Mouse (Mus musculus): Measurements from ENCODE around the gene Gpc5. TPM values are rescaled to one million over a fixed set of nuclear protein-coding genes. Genes with fewer than 3 reads are reported as not detected.

The Gpc5 gene
- polyA plus RNA-seq, 1 experiment from 2014 or later: 0.75 TPM

GRCm38 (mm10) chr14:115253685-115254084 lies 161.7 kb downstream of the Gpc5 start:
- ATAC-seq (ENCODE audit: low FRiP score) (no peak), DNase-seq (ENCODE audit: low spot score, missing footprints) (no peak)
- 88% methylated on average over 2 of the region's 2 CpGs for WGBS
- Histone ChIP-seq H3K9ac (ENCODE audit: low read length) (no peak overlapping the region), H3K27ac (ENCODE audit: low read depth, low read length) (no peak overlapping the region), H3K4me1 (ENCODE audit: control insufficient read depth, insufficient read depth, low read length) (no peaks in the 10 kb centered on the region), H3K27me3 (ENCODE audit: control insufficient read depth, insufficient read depth, low read length) (no peaks in the 10 kb centered on the region), H3K4me3 (ENCODE audit: low read depth, low read length) (no peak overlapping the region), H3K36me3 (ENCODE audit: control insufficient read depth, insufficient read depth, low read length) (no peaks in the 10 kb centered on the region), H3K9me3 (ENCODE audit: control insufficient read depth, low read length) (no peaks in the 10 kb centered on the region), H3K4me2 (no peak overlapping the region)

- H3K27me3 ChIP-seq (ENCODE audit: control insufficient read depth, insufficient read depth, low read length): no peaks in the 10 kb centered on the region
- H3K27ac ChIP-seq (ENCODE audit: low read depth, low read length): no peak overlapping the region
- no peak overlapping the region for H3K4me2 ChIP-seq
- ATAC-seq (ENCODE audit: low FRiP score): no peak
- no peak overlapping the region for H3K4me3 ChIP-seq (ENCODE audit: low read depth, low read length)
- H3K4me1 ChIP-seq (ENCODE audit: control insufficient read depth, insufficient read depth, low read length): no peaks in the 10 kb centered on the region
- no peak overlapping the region for H3K9ac ChIP-seq (ENCODE audit: low read length)
- H3K9me3 ChIP-seq (ENCODE audit: control insufficient read depth, low read length): no peaks in the 10 kb centered on the region
- no peaks in the 10 kb centered on the region for H3K36me3 ChIP-seq (ENCODE audit: control insufficient read depth, insufficient read depth, low read length)
- WGBS: 88% methylated on average over 6 of the region's 6 CpGs
- peak; percentile 35 for DNase-seq (ENCODE audit: low spot score, missing footprints)
Observed at GRCm38 (mm10) chr14:115269703-115270402, 177.8 kb downstream of the Gpc5 start.

DNA sequence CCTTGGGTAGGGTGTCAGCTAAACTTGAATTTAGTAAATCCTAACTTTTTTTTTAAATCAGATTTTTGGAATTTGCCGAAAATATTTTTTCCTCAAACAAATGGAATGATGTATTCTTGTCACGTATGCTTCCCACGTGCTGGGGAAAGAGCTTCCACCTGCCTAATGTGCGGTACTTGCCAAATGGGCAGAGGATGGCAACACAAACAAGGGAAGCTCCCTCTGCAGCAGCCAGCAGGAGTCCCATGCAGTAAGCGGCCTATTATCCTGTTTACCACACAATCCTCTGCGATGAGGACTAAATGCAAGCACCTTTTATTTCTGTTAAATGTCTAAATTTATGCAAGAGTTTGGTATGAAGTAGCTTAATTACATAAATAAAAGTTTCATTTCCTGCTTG lies 178.4 kb downstream of the Gpc5 start:
- 83% methylated on average over 6 of the region's 6 CpGs for WGBS
- Histone ChIP-seq H3K4me1 (ENCODE audit: control insufficient read depth, insufficient read depth, low read length) (no peaks in the 10 kb centered on the region), H3K27ac (ENCODE audit: low read depth, low read length) (no peak overlapping the region), H3K9ac (ENCODE audit: low read length) (no peak overlapping the region), H3K36me3 (ENCODE audit: control insufficient read depth, insufficient read depth, low read length) (no peaks in the 10 kb centered on the region), H3K4me2 (no peak overlapping the region), H3K27me3 (ENCODE audit: control insufficient read depth, insufficient read depth, low read length) (no peaks in the 10 kb centered on the region), H3K4me3 (ENCODE audit: low read depth, low read length) (no peak overlapping the region), H3K9me3 (ENCODE audit: control insufficient read depth, low read length) (no peaks in the 10 kb centered on the region)
- DNase-seq (ENCODE audit: low spot score, missing footprints) (no peak), ATAC-seq (ENCODE audit: low FRiP score) (no peak)

DNA sequence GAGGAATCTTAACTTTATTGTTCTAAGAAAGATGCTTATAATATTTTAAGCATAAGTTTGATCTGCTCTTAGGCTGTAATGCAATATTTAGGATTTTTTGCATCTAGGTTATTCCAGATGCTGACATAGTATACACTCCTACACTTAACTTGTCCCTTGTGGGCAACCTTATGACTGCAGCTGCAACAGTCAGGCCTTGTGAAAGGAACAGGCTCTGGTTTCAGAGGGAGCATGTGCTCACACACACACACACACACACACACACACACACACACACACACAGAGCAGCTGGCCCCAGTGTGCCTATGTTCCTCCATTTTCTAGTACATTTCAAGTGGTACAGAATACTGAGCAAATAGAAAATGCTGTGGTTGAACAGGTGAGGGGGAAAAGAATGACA lies 190.8 kb downstream of the Gpc5 start:
- Histone ChIP-seq H3K4me1 (ENCODE audit: control insufficient read depth, insufficient read depth, low read length) (no peaks in the 10 kb centered on the region), H3K4me3 (ENCODE audit: low read depth, low read length) (no peak overlapping the region), H3K9me3 (ENCODE audit: control insufficient read depth, low read length) (no peaks in the 10 kb centered on the region), H3K4me2 (no peak overlapping the region), H3K36me3 (ENCODE audit: control insufficient read depth, insufficient read depth, low read length) (no peaks in the 10 kb centered on the region), H3K27ac (ENCODE audit: low read depth, low read length) (no peak overlapping the region), H3K27me3 (ENCODE audit: control insufficient read depth, insufficient read depth, low read length) (no peaks in the 10 kb centered on the region), H3K9ac (ENCODE audit: low read length) (no peak overlapping the region)
- DNase-seq (ENCODE audit: low spot score, missing footprints) (no peak), ATAC-seq (ENCODE audit: low FRiP score) (0 out of 2 replicates have a peak, but pooled peaks have one; percentile 30)

DNA sequence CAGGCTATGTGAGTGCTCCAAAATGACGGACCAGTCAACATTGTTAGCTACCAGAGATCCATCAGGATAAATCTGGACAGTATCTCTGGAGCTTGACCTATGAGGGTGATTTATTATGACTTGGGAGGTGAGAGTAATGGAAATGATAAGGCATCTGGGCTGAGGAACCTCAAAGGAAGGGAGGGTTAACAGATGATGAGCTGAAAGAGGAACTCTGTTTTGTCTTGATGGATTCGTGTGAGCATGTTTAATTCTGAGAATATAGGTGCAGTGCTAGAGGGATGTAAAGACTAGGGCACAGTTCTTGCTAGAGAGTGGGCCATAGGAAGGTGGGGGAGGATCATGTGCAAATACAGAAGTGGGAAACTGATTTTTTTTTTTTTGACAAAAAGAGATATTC lies 232.2 kb downstream of the Gpc5 start:
- Histone ChIP-seq H3K27ac (ENCODE audit: low read depth, low read length) (no peak overlapping the region), H3K4me1 (ENCODE audit: control insufficient read depth, insufficient read depth, low read length) (peaks cover 4% of the 10 kb centered on the region; the same call in 1 of the 2 replicates), H3K4me3 (ENCODE audit: low read depth, low read length) (no peak overlapping the region), H3K9me3 (ENCODE audit: control insufficient read depth, low read length) (no peaks in the 10 kb centered on the region), H3K36me3 (ENCODE audit: control insufficient read depth, insufficient read depth, low read length) (no peaks in the 10 kb centered on the region), H3K9ac (ENCODE audit: low read length) (no peak overlapping the region), H3K4me2 (no peak overlapping the region), H3K27me3 (ENCODE audit: control insufficient read depth, insufficient read depth, low read length) (no peaks in the 10 kb centered on the region)
- ATAC-seq (ENCODE audit: low FRiP score): no peak
- WGBS: 81% methylated on average over 2 of the region's 2 CpGs
- DNase-seq (ENCODE audit: low spot score, missing footprints): peak; percentile 61

DNA sequence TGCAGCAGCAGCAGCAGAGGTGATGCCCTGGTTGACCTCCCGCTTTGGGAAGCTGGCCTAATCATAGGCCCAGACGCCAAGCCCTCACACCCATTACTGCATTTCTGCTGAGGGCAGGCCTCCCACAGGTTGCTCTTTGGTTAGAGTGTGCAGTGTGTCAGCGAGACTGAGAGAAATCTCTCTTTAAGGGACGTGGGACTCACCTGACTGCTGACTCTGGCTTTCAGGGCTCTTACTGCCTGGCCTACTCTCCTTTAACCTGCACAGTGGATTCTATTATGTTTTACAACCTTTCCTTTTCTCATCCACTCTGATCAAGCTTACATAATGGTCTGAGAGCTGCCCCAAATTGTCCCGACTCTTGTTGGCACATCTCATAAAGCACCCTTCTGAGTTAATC lies 234.4 kb downstream of the Gpc5 start:
- no peak overlapping the region for H3K27ac ChIP-seq (ENCODE audit: low read depth, low read length)
- no peak overlapping the region for H3K4me2 ChIP-seq
- no peak overlapping the region for H3K9ac ChIP-seq (ENCODE audit: low read length)
- H3K4me1 ChIP-seq (ENCODE audit: control insufficient read depth, insufficient read depth, low read length): peaks cover 4% of the 10 kb centered on the region; the same call in 1 of the 2 replicates
- H3K4me3 ChIP-seq (ENCODE audit: low read depth, low read length): no peak overlapping the region
- DNase-seq (ENCODE audit: low spot score, missing footprints) (peak; percentile 39), ATAC-seq (ENCODE audit: low FRiP score) (no peak)
- no peaks in the 10 kb centered on the region for H3K9me3 ChIP-seq (ENCODE audit: control insufficient read depth, low read length)
- no peaks in the 10 kb centered on the region for H3K36me3 ChIP-seq (ENCODE audit: control insufficient read depth, insufficient read depth, low read length)
- no peaks in the 10 kb centered on the region for H3K27me3 ChIP-seq (ENCODE audit: control insufficient read depth, insufficient read depth, low read length)
- WGBS: 38% methylated on average over 5 of the region's 5 CpGs

GRCm38 (mm10) chr14:115339084-115339483 lies 247.1 kb downstream of the Gpc5 start:
- DNase-seq (ENCODE audit: low spot score, missing footprints): no peak
- H3K36me3 ChIP-seq (ENCODE audit: control insufficient read depth, insufficient read depth, low read length): no peaks in the 10 kb centered on the region

GRCm38 (mm10) chr14:115342597-115342996 lies 250.6 kb downstream of the Gpc5 start:
- H3K4me1 ChIP-seq (ENCODE audit: control insufficient read depth, insufficient read depth, low read length): no peaks in the 10 kb centered on the region
- H3K36me3 ChIP-seq (ENCODE audit: control insufficient read depth, insufficient read depth, low read length): no peaks in the 10 kb centered on the region
- ATAC-seq (ENCODE audit: low FRiP score) (no peak), DNase-seq (ENCODE audit: low spot score, missing footprints) (no peak)
- 82% methylated on average over 2 of the region's 2 CpGs for WGBS
- no peak overlapping the region for H3K4me3 ChIP-seq (ENCODE audit: low read depth, low read length)
- H3K27me3 ChIP-seq (ENCODE audit: control insufficient read depth, insufficient read depth, low read length): no peaks in the 10 kb centered on the region
- no peak overlapping the region for H3K27ac ChIP-seq (ENCODE audit: low read depth, low read length)
- no peaks in the 10 kb centered on the region for H3K9me3 ChIP-seq (ENCODE audit: control insufficient read depth, low read length)
- H3K4me2 ChIP-seq: no peak overlapping the region
- H3K9ac ChIP-seq (ENCODE audit: low read length): no peak overlapping the region

More at GRCm38 (mm10) chr14:115339084-115339483, 247.1 kb downstream of the Gpc5 start:
- Histone ChIP-seq H3K4me3 (ENCODE audit: low read depth, low read length) (no peak overlapping the region), H3K27ac (ENCODE audit: low read depth, low read length) (no peak overlapping the region), H3K4me2 (no peak overlapping the region), H3K4me1 (ENCODE audit: control insufficient read depth, insufficient read depth, low read length) (no peaks in the 10 kb centered on the region), H3K27me3 (ENCODE audit: control insufficient read depth, insufficient read depth, low read length) (no peaks in the 10 kb centered on the region), H3K9me3 (ENCODE audit: control insufficient read depth, low read length) (no peaks in the 10 kb centered on the region), H3K9ac (ENCODE audit: low read length) (no peak overlapping the region)
- 77% methylated on average over 3 of the region's 3 CpGs for WGBS
- no peak for ATAC-seq (ENCODE audit: low FRiP score)

GRCm38 (mm10) chr14:115349448-115349847 lies 257.4 kb downstream of the Gpc5 start:
- H3K9me3 ChIP-seq (ENCODE audit: control insufficient read depth, low read length): no peaks in the 10 kb centered on the region
- no peak overlapping the region for H3K9ac ChIP-seq (ENCODE audit: low read length)
- DNase-seq (ENCODE audit: low spot score, missing footprints) (no peak), ATAC-seq (ENCODE audit: low FRiP score) (no peak)
- H3K4me2 ChIP-seq: no peak overlapping the region
- no peaks in the 10 kb centered on the region for H3K27me3 ChIP-seq (ENCODE audit: control insufficient read depth, insufficient read depth, low read length)
- no peaks in the 10 kb centered on the region for H3K36me3 ChIP-seq (ENCODE audit: control insufficient read depth, insufficient read depth, low read length)
- H3K27ac ChIP-seq (ENCODE audit: low read depth, low read length): no peak overlapping the region
- 89% methylated on average over 3 of the region's 3 CpGs for WGBS
- no peak overlapping the region for H3K4me3 ChIP-seq (ENCODE audit: low read depth, low read length)
- H3K4me1 ChIP-seq (ENCODE audit: control insufficient read depth, insufficient read depth, low read length): no peaks in the 10 kb centered on the region
